Mouse (Mus musculus): Measurements from ENCODE around the gene Ralgapa2. TPM values are rescaled to one million over a fixed set of nuclear protein-coding genes. Genes with fewer than 3 reads are reported as not detected.

Ralgapa2 gene
- total RNA-seq, 2 experiments from 2014 or later, result 17.1 to 35.4 TPM

- no peak for DNase-seq (ENCODE audit: extremely low spot score in 1 of 2, low spot score in 1 of 2)
Observed at GRCm38 (mm10) chr2:146196126-146196525, 316.0 kb downstream of the Ralgapa2 start.
